Mouse (Mus musculus): ENCODE results near the gene Chil1.

Chil1 gene

DNA sequence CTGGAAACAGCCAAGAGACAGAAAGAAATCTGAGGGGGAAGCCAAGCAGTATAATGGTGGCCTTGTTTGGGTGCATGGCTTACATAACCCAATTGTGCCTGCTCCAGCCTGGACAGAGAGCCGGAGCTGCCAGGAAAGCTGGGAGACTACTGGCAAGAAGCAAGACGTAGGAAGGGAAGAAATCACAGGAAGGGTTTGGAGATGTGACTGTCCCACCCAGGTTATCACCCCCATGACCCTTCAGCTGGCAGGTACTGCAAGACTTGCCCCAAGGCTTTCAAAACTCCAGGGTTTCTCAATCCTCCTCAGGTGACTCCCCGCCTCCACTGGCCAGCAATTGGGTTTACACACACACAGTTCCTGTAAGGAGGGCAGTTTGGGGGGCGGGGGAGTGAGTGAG is at the start of gene Chil1:
Chil1 (plus strand) TSS at position 152 of the 400 bp plus-strand sequence.
- no peak for DNase-seq

DNA sequence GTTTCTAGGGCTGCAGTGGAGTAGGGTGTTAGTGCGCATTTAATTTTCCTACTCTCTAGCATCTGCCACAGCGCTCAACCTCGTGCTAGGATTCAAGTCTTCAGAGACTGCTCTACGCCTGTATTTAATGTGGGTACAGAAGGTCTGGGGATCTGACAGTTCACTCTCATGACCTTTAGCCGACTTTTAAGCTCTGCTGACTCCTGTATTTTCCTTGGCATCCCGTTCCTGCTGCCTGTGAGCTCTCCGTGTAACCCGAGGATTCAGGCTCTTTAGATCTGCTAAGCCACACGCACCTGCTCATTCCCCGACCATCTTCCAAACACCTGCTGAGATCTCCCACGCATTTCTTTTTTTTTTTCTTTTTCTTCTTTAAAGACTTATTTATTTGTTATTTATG is 48.7 kb upstream of the Chil1 start:
- DNase-seq, result no peak

DNA sequence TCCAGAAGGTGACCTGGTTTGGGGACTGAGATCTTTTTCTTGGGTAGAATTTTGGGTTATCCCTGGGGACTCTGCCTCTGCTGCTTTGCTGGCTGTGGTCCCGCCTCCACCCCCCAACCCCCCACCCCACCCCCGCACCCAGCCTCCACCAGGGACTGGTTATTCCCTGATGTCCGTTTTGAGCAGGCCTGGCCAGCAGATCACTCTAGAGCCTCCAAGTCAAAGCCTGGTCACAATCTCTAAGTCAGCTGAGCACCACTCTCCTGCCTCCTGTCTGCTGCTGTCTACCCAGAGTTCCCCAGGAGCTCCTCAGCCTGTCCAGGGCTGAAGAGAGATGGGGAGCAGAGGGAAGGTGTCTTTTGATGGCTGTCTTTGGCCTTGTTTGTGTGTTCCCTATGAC is 45.6 kb upstream of the Chil1 start:
- DNase-seq, result no peak

DNA sequence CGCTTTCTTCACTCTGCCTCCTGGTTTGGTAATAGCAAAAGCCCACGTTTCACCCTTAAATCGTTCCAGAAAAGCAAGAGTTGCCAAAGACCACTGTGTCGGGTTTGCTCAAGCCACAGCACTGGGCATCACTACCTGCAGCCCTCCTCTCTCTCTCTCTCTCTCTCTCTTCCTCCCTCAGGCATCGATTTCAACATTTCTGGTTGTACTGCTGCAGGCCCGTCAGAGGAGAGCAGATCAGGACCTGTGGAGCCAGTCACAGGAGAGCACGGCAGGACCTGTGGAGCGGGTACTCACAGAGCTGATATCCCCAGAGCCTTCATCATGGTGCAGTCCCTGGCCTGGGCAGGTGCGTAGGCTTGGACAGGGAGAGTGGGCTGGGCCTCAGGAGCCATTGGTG is 43.6 kb upstream of the Chil1 start:
- DNase-seq, result no peak

DNA sequence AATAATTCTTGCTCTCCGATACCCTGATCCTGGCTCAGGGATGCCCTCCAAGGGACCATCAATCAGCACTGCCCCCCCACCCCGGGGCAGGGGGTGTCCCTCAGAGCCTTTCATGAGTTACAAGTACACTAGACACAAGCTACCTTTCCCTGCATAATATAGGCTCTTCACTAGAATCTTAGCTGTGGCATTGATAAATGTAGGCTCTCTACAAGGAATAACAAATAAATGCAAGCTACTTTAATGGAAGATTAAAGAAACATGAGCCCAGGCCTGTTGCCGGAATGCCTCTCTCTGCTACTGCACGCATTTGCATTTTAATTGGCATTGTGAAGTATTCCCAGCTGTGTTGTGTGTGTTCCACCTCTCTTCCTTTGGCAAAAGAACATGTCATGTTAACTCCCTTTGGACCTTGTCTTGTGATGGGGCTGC is 39.6 kb upstream of the Chil1 start:
- DNase-seq, result no peak

DNA sequence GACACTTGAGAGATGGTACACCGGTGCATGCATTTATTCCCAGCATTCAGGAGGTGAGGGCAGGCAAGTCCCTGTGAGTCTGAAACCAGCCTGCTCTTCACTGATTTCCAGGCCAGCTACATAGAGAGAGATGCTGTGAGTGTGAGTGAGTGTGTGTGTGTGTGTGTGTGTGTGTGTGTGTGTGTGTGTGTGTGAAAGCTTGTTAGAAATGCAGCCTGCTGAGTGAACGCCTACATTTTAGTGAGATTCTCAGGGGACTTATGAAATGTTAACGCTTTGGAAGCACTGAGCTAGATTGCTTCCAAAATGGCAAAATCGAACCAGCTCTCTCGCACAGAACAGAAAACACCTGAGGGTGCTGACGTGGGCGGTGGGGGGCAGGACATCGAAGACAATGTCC is 35.9 kb upstream of the Chil1 start:
- DNase-seq, result no peak

DNA sequence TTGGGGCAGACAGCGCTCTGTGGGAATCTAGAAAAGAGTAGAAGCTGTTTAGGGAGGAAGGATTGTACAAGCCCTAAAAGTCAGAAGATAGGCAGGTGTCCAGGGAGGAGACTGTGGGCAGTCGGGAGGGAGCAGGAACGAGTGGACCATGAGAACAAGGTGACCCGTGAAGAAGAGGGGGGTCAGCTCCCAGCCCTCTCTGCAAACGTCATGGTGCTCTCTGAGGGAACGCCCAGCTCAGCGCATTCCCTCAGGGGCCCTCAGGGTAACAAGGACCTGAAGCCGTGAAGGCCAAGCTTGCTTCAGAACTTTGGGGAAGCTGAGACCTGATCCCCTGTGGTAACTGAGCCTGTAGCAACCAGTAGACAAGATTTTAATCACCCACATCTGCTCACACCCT is 31.9 kb upstream of the Chil1 start:
- no peak for DNase-seq

DNA sequence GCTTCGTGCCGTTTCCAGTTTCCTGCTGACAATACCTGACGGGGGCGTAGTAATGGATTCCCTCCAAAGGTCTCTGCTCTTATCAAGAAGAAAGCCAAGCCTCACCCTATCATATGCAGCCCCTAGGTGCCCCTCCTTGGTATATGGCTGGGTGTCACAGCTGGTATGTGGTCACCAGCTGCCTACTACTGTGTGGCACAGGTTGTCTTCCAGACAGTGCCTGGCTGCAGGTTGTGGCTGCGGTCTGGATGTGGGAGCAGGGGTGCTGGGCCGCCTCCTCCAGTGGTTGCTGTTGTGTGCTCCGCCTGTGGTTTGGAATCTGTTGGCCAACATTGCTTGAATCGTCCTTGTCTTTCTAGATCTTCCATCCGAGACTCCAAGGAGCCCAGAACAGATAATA is 31.2 kb upstream of the Chil1 start:
- no peak for DNase-seq

DNA sequence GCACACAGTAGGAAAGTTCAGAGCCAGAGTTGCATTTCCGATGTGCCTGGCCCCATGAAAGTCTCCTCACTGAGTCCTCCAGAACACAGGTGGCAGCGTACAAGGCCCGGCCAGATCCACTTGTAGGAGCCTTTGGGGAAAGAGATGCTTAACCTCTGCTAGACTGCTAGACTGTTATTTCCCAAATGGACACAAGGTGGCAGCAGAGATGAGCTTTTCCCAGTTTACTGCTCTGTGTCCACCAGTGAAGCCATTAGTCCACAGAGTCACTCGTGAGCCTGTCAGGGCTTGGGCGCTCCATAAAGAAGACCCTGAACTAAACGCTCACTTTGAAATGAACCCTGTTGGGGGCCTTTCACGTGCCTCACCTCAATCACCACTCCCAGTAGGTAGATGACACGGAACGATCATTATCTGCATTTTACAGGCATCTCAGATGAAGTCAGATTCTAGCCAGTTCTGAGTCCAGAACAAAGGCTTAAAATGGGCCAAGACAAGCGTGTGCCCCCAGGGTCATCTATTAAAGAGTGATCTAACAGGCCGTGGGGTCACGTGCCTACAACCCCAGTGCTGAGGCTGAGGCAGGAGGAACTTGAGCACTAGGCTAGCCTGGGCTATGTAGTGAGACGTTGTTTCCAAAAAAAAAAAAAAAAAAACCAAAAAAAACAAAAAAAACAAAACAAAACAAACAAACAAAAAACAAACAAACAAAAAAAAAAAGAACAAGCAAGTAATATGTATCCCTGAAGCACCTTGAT is 30.1 kb upstream of the Chil1 start:
- DNase-seq, result peak; percentile 11 to 28

DNA sequence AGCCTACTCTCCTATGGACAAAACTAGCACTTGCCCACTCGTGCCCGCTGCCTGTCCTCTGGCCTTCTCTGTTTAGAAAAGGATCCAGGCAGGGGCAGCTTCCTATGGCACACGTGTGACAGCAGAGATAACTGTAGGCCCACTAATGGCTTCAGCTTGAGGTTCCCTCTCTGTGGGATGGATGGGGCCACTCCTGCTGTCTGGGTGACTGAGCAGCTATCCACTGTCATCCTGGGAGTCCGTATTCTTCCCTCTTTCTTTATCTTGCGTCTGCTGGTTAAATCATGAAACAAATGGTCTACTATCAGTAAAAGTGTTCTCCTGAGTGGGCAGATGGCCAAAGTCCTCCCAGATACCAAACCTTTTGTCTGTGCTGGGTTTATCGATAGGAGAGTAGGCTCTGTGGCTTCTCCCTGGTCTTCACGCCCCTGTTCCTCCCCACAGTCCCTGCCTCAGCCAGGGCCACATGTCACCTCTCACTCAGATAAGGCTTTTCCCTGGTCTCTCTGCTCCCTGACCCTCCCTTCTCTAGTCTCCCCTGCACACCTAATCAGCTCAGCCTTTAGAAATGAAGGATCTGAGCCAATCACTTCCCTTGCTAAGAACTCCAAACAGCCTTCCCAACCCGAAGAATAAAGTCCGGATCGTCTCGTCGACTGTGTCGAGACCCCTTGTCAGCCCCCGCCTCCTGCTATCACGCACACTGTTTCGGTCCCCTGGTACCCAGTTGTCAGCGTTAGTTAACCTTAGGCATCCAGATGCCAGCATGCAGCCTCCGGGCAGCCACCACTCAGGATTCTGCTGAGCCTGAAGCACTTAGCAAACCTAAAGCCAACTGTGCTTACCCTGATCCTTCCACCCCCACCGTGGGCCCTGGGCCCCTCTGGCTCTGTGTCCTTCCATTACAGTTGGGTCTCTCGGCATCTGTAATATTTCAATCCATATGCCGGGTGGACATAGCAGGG is 29.1 kb upstream of the Chil1 start:
- no peak for DNase-seq

DNA sequence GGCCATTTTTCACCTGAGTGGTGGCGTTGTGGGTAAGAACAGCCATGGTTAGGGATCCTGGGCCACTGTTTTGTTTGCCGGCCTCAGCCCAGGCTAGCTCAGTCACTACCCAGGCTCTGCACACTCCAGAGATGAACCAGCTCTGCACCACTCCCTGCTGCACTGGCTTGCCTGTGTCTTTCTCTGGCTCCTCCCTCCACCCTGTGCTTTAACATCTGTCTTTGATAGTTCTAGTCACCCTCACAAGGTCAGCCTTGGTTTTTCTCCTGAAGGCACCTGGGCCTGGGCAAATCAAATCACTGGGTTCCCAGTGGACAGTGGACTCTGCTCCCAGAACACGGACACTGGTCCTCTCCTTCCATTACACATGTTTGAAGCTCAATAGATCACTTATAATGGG is 27.9 kb upstream of the Chil1 start:
- no peak for DNase-seq

DNA sequence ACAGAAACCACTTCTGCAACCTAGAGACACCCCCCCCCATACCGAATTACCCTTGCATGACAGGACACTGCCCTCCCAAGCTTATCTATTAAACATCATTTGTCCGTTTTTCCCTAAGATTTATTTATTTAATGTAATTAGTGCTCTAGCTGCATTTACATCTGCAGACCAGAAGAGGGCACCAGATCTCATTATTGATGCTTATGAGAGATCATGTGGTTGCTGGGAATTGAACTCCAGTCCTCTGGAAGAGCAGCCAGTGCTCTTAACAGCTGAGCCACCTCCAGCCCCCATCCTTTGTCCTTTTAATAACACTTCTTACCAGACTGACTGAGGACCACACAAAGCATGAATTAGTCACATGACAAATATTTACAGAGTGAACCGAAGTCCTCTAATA is 27.3 kb upstream of the Chil1 start:
- DNase-seq, result no peak

DNA sequence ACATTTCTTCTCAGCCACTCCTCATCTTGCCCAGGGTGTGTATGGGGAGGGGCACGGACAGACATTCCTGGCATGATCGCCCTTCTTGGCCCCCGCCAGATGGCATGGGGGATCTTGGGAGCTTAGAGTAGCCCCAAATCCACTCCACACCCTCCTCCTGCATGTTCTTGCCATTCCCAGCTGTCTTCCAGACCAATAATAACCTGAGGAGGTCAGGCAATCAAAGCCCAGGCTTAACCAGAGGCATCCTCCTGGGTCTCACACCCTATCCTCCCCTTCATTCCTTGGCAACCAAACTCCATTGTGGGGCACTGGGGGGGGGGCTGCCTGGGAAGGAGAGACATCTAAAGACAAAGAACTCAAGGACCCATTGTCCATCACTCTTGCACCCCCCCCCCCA is 21.6 kb upstream of the Chil1 start:
- no peak for DNase-seq

DNA sequence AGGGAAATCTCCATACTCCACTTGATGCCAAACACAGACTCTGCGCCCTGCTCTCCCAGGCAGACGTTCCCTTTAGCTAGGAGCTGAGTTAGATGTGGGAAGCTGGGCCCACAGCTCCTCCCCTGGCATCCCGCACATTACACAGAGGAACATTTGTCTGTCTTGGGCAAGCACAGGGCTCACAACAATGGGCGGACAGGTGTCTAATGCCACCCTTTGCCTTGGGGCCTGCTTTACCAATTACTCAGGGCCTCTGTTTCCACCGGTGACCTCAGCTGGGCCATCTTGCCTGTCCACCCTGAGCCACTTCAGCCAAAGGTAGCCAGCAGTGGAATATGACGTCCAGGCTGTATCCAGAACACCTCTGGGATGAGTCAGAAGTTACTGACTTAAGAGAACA is 20.6 kb upstream of the Chil1 start:
- no peak for DNase-seq

DNA sequence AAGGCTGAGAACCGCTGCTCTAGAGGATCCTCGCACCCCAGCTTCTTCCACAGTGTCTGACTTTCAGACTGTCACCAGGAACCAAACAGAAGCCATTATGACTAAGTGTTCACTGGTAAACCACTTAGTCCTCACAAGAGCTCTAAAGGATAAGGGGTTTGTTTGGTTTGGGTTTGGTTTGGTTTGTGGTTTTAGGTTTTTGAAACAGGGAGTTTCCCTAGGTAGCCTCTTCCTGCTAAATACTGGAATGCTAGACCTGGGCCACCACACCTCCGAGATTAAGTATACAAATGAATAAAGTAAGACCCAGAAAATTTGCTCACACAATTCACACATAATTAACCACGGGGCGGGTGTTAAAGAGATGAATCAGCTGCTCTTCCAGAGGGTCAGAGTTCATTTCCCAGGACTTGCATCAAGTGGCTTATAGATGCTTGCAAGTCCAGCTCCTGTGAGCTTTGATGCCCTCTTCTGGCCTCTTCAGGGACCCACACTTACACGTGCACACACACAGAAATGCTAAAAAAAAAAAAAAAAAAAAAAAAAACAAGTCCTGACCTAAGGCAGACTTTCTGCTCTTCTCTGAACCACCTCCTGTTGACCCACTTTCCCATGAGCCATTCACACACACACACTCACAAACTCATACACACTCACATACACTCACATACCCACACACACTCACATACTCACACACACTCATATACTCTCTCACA is 19.3 kb upstream of the Chil1 start:
- no peak for DNase-seq

DNA sequence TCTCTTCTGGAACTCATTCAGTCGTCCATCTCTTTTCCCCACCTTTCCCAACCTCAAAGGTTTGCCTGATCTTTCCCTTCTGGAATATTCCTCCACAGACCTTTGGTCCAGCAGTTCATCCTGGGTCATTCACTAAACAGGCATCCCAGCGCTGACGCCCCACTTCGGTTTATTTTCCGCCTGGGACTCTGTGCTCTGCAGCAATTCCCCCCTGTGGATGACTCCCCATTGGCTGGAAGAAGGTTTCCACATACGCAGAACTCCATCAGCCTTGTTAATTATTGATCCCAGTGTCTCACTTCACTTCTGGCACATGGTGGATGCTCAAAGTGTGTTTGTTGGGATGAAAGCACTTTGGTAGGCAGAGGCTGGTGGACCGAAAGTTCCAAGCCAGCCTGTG is 18.5 kb upstream of the Chil1 start:
- DNase-seq, result no peak

DNA sequence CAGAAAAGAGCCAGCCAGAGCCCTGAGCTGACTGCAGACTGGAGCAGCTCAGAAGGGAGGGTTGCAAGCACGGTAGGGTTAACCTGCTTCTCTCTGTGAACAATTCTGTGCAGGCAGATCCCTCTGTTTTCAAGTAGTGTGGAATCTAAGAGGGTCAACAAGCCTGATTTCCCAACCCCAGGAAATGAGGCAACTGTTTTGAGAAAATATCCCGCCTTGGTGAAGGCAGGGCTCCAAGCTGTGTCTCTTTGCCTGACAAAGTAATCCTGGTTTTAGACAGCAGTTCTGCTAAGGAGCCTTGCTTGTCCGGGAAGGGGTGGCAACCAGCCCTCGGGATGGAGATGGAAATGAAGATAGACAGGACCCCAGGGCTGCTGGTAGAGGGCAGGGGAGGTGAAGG is 17.5 kb upstream of the Chil1 start:
- no peak for DNase-seq

DNA sequence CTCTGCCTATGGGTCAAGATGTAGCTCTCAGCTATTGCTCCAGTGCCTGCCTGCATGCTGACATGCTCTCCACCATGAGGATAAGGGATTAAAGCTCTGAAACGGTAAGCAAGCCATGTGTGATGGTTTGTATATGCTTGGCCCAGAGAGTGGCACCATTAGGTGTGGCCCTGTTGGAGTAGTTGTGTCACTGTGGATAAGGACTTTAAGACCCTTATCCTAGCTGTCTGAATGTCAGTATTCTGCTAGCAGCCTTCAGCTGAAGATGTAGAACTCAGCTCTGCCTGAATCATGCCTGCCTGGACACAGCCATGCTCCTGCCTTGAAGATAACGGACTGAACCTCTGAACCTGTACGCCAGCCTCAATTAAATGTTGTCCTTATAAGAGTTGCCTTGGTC is 15.4 kb upstream of the Chil1 start:
- no peak for DNase-seq

DNA sequence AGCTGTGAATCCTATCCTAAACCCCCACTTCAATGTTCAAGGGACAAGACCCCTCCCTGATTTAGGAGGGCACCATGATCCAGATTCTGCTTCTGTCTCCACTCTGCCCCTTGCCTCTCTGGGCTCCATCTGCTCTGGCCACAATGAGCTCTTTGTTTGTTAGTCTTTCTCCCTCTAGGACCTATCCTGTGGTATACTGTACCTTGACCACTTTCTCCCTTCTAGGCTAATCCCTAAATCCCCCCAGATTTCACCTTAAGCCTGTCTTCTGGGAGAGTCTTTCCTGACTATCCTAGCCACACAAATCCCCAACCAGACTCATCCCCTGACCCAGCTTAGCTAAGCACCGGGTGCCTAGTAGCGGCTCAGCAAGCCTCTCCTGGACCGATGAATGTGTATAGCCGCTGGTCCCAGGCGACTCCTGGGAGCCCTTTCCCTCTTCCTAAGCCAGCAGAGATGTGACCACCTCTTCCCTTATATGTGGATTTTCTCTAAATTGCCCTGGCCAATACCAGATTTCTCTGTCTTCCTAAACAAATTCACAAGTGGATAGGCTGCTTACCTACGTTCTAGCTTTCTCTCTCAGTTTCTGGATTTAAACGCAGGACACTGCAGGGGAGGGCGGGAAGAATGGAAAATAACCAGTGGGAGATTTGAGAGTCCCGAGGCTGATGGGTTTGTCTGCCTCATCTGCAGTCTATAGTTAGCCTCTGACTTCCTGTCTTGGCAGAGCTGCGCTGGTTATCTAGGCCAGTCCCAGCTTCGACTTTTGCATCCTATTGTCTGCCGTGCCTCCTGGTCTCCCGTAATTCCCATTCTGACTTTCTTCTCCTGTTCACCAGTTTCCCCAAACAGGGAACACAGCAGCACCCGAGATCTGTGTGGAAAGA is 14.3 kb upstream of the Chil1 start:
- DNase-seq, result no peak

DNA sequence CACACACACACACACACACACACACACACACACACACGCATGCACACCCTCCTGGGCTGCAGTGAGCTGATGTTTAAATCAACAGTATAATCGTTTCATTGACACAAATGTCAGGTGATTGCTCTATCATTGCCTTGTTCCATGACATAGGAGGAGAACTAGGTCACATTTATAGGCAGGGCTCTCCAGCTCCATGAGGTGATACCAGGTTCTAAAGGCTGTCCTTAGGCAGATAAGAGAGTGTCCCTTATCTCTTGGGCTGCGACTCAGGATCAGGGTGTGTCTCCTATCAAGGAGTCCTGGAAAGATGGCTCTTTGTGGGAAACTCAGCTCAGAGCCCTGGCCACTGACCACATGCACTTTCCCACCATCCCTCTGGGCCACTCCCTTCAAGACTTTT is 13.4 kb upstream of the Chil1 start:
- no peak for DNase-seq

DNA sequence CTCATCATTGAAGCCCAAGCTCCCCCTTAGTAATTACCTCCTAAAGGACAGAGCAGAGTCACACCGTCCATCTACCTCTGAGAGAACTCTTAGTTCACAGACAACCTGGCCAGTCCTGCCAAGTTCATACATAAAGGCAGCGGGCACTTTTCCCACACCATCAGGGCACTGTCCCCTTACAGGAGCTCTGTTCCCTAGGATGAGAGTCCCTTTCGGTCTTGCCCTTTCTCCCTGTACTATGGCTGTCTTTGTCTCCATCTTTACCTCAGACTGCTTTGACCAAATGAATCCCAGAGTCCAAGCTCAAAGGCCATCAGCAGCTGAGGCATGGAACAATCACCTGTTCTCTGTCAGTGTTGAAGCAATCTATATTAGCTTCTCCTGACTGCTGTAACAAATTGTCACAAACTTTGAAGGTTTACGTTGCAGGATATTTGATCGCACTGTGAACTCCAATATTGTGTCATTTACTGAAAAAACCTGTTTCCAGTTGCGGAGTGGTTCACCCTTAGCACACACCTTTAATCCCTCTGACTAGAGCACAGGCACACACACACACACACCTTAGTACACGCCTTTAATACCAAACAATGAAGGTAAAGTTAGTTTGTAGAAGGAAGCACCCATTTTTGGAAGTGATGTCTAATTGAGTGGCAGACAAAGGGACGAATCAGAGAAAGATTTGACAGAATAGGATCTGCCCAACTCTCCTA is 12.8 kb upstream of the Chil1 start:
- no peak for DNase-seq

DNA sequence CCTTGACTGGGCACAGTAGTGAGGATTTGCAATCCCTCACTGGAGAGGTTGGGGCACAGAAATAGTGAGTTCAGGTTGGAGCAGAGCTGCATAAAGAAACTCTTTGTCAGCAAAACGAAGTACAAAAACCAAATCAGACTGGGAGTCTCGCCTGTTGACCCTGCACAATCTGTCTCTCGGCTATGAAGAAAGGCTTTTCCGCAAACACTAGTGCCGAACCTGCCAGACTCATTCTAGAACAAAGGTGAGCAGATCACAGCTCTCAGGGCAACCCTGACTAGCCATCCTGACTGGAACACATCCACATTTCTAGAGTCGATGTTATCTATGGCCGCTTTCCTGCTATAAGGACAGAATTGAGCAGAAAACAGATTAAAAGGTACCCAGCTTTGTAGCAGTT is 8.9 kb upstream of the Chil1 start:
- no peak for DNase-seq

Data from thymus, adult 18-20 months (tissue).